Comparison of ENCODE assay signal across 25 mouse cellular contexts in genomic region chr4:102026619-102027018, GRCm38 (mm10). TPM values are rescaled to one million over a fixed set of nuclear protein-coding genes. Genes with fewer than 3 reads are reported as not detected.
"Had no signal": no experiment of that assay in that cellular context is flagged by ENCODE, and none has a peak within 500 bp of the region (broad histone marks: within the 10 kb centered on the region; RNA-seq: fewer than 3 reads in every experiment).

No protein-coding gene starts in this region.

- H3K4me1 ChIP-seq: neural tube, embryonic 13.5 days; neural tube, embryonic 15.5 days; stomach, embryonic 15.5 days had no signal

- DNase-seq: retina, postnatal 1 day; right cerebral cortex, adult 18-20 months; right cerebral cortex, postnatal 14 days; right cerebral cortex, postnatal 25 days; right cerebral cortex, postnatal 4 days; spleen, adult 18-20 months; thymus, adult 18-20 months; thymus, adult 2 months; thymus, postnatal 14 days; thymus, postnatal 25 days; thymus, postnatal 36 days; thymus, postnatal 4 days had no signal

- H3K27me3 ChIP-seq: neural tube, embryonic 13.5 days; neural tube, embryonic 15.5 days; stomach, embryonic 15.5 days had no signal

- H3K9me3 ChIP-seq: neural tube, embryonic 13.5 days; neural tube, embryonic 15.5 days; stomach, embryonic 15.5 days had no signal

- H3K4me3 ChIP-seq: neural tube, embryonic 13.5 days; neural tube, embryonic 15.5 days; stomach, embryonic 15.5 days had no signal

- H3K4me2 ChIP-seq: neural tube, embryonic 13.5 days; neural tube, embryonic 15.5 days; stomach, embryonic 15.5 days had no signal

- H3K9ac ChIP-seq: neural tube, embryonic 13.5 days; neural tube, embryonic 15.5 days; stomach, embryonic 15.5 days had no signal

- H3K36me3 ChIP-seq: neural tube, embryonic 13.5 days; neural tube, embryonic 15.5 days; stomach, embryonic 15.5 days had no signal

- H3K27ac ChIP-seq: neural tube, embryonic 13.5 days; neural tube, embryonic 15.5 days; stomach, embryonic 15.5 days; stomach, postnatal 0 days had no signal

RNA-seq across cellular contexts. Expression of gene Gm12789, which starts 40.2 kb away (rescaled TPM):
- total RNA-seq: neutrophil, adult 5-6 weeks had no signal
- polyA plus RNA-seq: neural tube, embryonic 13.5 days; neural tube, embryonic 14.5 days; neural tube, embryonic 15.5 days; small intestine, adult 2 months; spleen, adult 2 months; stomach, embryonic 14.5 days; stomach, embryonic 15.5 days; stomach, embryonic 16.5 days; stomach, postnatal 0 days; testis, adult 2 months; thymus, adult 2 months; thymus, postnatal 0 days; urinary bladder, adult 2 months had no signal

RNA-seq across cellular contexts. Expression of gene Gm12790, which starts 45.8 kb away (rescaled TPM):
- total RNA-seq: neutrophil, adult 5-6 weeks had no signal
- polyA plus RNA-seq: neural tube, embryonic 13.5 days; neural tube, embryonic 14.5 days; neural tube, embryonic 15.5 days; small intestine, adult 2 months; spleen, adult 2 months; stomach, embryonic 14.5 days; stomach, embryonic 15.5 days; stomach, embryonic 16.5 days; stomach, postnatal 0 days; testis, adult 2 months; thymus, adult 2 months; thymus, postnatal 0 days; urinary bladder, adult 2 months had no signal
